Mouse (Mus musculus) liver, embryonic 16.5 days (tissue): Measurements from ENCODE around the gene Tmem79. TPM values are rescaled to one million over a fixed set of nuclear protein-coding genes. Genes with fewer than 3 reads are reported as not detected.
"Not testable (repeated sequence)": the region's sequence is repeated elsewhere in the genome, so short reads cannot be mapped to it uniquely, and the experiment has no call there.

Experiments
- ATAC-seq: fragments of 200-750 bp; cut with Nextera tagmentation; 2 replicates; pipeline ENCODE4 v1.8.0; 2017; ENCODE audit warnings: low read depth, mild to moderate bottlenecking, moderate number of reproducible peaks, moderate library complexity
- H3K27ac ChIP-seq: fragments of 300-500 bp; sonication (generic); 2 replicates; pipeline ENCODE4 v1.5.1; 2014; ENCODE audit warnings: mild to moderate bottlenecking, low read length
- H3K27me3 ChIP-seq: fragments of 300-500 bp; sonication (generic); 2 replicates; pipeline ENCODE4 v1.6.1; 2014; ENCODE audit warnings: low read depth, low read length, mixed read lengths; ENCODE audit not compliant: control insufficient read depth, insufficient read depth
- H3K36me3 ChIP-seq: fragments of 300-500 bp; sonication (generic); 2 replicates; pipeline ENCODE4 v1.6.1; 2014; ENCODE audit warnings: mild to moderate bottlenecking; ENCODE audit not compliant: control insufficient read depth, insufficient read depth
- H3K4me1 ChIP-seq: fragments of 300-500 bp; sonication (generic); 2 replicates; pipeline ENCODE4 v1.6.1; 2014; ENCODE audit warnings: low read depth, low read length, mixed read lengths; ENCODE audit not compliant: control insufficient read depth
- H3K4me2 ChIP-seq: fragments of 300-500 bp; sonication (generic); 2 replicates; pipeline ENCODE4 v1.6.1; 2014; ENCODE audit warnings: low read depth, low read length, mixed read lengths
- H3K4me3 ChIP-seq: fragments of 300-500 bp; sonication (generic); 2 replicates; pipeline ENCODE4 v1.5.1; 2014; ENCODE audit warnings: low read depth, mild to moderate bottlenecking, low read length
- H3K9ac ChIP-seq: fragments of 300-500 bp; sonication (generic); 2 replicates; pipeline ENCODE4 v1.6.1; 2014; ENCODE audit warnings: low read depth, low read length
- H3K9me3 ChIP-seq: fragments of 300-500 bp; sonication (generic); replicated peaks from 2 replicates; pipeline ENCODE4 v1.6.1; 2016; ENCODE audit warnings: low read length; ENCODE audit not compliant: control insufficient read depth
- WGBS: fragments of 180-500 bp; shearing (Covaris S2); extraction: QIAGEN DNeasy Blood & Tissue Kit; methylation state at CpG from one replicate; pipeline ENCODE4 v1.1.7; 2014; ENCODE audit not compliant: insufficient replicate concordance; 5-methylcytosine and 5-hydroxymethylcytosine counted together
- polyA plus RNA-seq: library from polyadenylated mRNA; unstranded; fragments of >200 nt; fragmentation: Nextera tagmentation; extraction: Ambion mirVana; gene quantifications from 2 replicates; pipeline ENCODE4 v1.2.1, GENCODE M21; 2015

Gene Tmem79
- polyA plus RNA-seq, 1 experiment from 2014 or later, result 1.4 TPM

DNA sequence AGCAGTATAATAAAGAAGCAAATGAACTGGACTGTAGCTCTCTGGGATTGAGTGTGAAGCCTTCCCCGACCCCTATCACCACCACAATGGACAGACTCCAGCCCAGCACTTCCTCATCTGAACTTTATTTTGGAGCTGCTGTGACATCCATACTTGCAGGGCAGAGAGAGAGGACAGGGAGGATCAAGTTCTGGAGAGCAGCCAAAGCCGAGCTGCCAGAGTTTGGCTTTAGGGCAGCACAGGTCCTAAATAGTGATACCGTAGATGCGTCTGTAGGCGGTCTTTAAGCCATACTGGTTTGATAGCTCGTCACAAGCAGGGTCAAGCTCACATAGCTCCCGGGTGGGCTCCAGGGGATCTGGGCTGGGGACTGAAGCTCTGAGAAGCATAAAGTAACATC is 32.6 kb upstream of the Tmem79 start:
- WGBS, result 66% methylated on average over 7 of the region's 7 CpGs
- H3K4me3 ChIP-seq, ATAC-seq, H3K36me3 ChIP-seq, H3K9me3 ChIP-seq, H3K4me2 ChIP-seq, H3K9ac ChIP-seq, H3K27ac ChIP-seq: not testable (repeated sequence)
- Histone ChIP-seq H3K4me1 (peaks cover 26% of the 10 kb centered on the region), H3K27me3 (peaks cover 17% of the 10 kb centered on the region)

GRCm38 (mm10) chr3:88367517-88367916 is 31.6 kb upstream of the Tmem79 start:
- not testable (repeated sequence) for ATAC-seq, H3K9me3 ChIP-seq, H3K4me2 ChIP-seq, H3K27ac ChIP-seq, H3K4me3 ChIP-seq, H3K36me3 ChIP-seq, H3K9ac ChIP-seq
- Histone ChIP-seq H3K4me1 (peaks cover 36% of the 10 kb centered on the region), H3K27me3 (peaks cover 17% of the 10 kb centered on the region)
- 36% methylated on average over 3 of the region's 7 CpGs for WGBS

DNA sequence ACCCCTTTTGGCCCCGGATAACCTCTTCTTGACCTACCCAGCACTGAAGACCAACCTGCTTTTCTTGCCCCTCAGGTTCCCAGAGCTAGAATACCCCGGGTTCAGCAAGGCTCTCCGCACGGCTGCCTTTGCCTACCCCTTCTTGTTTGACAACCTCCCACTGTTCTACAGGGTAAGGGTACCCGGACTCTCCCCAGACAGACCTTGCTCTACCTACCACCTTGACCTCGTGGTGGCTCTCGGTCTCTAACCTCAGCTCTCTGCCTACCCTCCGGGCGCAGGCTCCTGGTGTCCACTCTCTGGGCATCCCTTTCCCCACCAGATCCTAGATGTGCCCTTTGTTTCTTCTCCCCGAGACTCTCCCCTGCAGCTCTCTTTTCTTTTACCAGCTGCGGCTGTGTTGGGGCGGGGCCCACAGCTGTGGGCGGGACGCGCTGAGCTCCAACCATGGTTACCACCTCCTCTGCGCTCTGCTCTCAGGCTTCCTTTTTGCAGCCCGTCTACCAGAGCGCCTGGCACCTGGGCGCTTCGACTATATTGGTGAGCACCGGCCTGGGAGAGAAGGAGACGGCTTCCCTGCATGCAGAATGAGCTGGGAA is 31.0 kb upstream of the Tmem79 start:
- H3K27ac ChIP-seq, H3K36me3 ChIP-seq, H3K9me3 ChIP-seq, H3K4me3 ChIP-seq, H3K9ac ChIP-seq: not testable (repeated sequence)
- H3K4me2 ChIP-seq, result 0 out of 2 replicates have a peak overlapping the region, but pooled peaks have one; percentile 46
- ATAC-seq, result peak; percentile 45
- H3K4me1 ChIP-seq, result peaks cover 42% of the 10 kb centered on the region
- peaks cover 17% of the 10 kb centered on the region for H3K27me3 ChIP-seq
- 7% methylated on average over 18 of the region's 22 CpGs for WGBS

GRCm38 (mm10) chr3:88365705-88366361 is 29.9 kb upstream of the Tmem79 start:
- H3K9me3 ChIP-seq, result peaks cover 4% of the 10 kb centered on the region; the same call in 1 of the 2 replicates
- ATAC-seq, result no peak
- H3K4me1 ChIP-seq, result peaks cover 52% of the 10 kb centered on the region
- no peak overlapping the region for H3K27ac ChIP-seq
- peaks cover 17% of the 10 kb centered on the region for H3K27me3 ChIP-seq
- H3K9ac ChIP-seq, result no peak overlapping the region
- peak overlapping the region; percentile 67; the same call in 1 of the 2 replicates for H3K4me2 ChIP-seq
- WGBS, result 36% methylated on average over 34 of the region's 34 CpGs
- H3K36me3 ChIP-seq, result peaks cover 15% of the 10 kb centered on the region
- H3K4me3 ChIP-seq, result peak overlapping the region; percentile 59; the same call in 1 of the 2 replicates

GRCm38 (mm10) chr3:88364337-88364736 is 28.4 kb upstream of the Tmem79 start, which contains the start of gene Paqr6:
TSS of gene Paqr6 (plus strand) at chr3:88364584.
- peak; percentile 68 for ATAC-seq
- Histone ChIP-seq H3K4me3 (peak within 1 kb of the TSS; percentile 59), H3K9me3 (no peaks in the 10 kb centered on the region), H3K9ac (peak within 1 kb of the TSS; percentile 59), H3K27me3 (peaks cover 17% of the 10 kb centered on the region), H3K4me2 (peak within 1 kb of the TSS; percentile 67), H3K36me3 (peaks cover 30% of the 10 kb centered on the region), H3K4me1 (peaks cover 53% of the 10 kb centered on the region), H3K27ac (peak within 1 kb of the TSS; percentile 87)
- WGBS, result 3% methylated on average over 16 of the region's 16 CpGs

DNA sequence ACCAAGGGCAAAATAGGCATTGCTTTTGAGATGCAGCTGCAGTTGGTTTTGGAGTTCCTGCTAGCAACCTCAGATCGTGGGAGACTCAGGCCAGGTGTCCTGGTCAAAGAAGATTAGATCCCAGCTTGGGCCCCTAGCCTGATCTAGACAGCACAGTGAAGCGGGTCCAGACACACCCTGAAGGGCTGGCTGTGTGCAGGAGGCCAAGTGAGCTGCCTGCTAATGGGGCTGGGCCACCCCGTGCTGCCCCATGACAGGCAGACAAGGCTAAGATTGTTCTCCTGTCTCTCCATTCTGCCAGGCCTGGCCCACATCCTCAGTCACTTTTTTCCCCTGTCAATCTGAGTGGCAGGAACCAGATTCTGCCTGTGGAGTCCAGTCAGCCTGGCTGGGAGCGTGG is 27.8 kb upstream of the Tmem79 start:
- peak overlapping the region; percentile 87 for H3K27ac ChIP-seq
- peaks cover 36% of the 10 kb centered on the region for H3K36me3 ChIP-seq

GRCm38 (mm10) chr3:88361612-88362313 is 25.8 kb upstream of the Tmem79 start:
- Histone ChIP-seq H3K27ac (peak overlapping the region; percentile 87), H3K36me3 (peaks cover 53% of the 10 kb centered on the region), H3K4me2 (no peak overlapping the region), H3K4me3 (no peak overlapping the region), H3K4me1 (peaks cover 51% of the 10 kb centered on the region), H3K9ac (no peak overlapping the region), H3K9me3 (no peaks in the 10 kb centered on the region), H3K27me3 (peaks cover 17% of the 10 kb centered on the region)
- ATAC-seq, result no peak
- 80% methylated on average over 2 of the region's 2 CpGs for WGBS

More for the DNA sequence above, 27.8 kb upstream of the Tmem79 start:
- Histone ChIP-seq H3K9me3 (no peaks in the 10 kb centered on the region), H3K4me3 (peak overlapping the region; percentile 59), H3K9ac (peak overlapping the region; percentile 59), H3K4me2 (peak overlapping the region; percentile 67), H3K27me3 (peaks cover 17% of the 10 kb centered on the region), H3K4me1 (peaks cover 53% of the 10 kb centered on the region)
- peak; percentile 94 for ATAC-seq
- WGBS, result 22% methylated on average over 4 of the region's 4 CpGs

- WGBS, result 50% methylated on average over 6 of the region's 6 CpGs
- Histone ChIP-seq H3K4me3 (no peak overlapping the region), H3K4me2 (no peak overlapping the region), H3K9me3 (no peaks in the 10 kb centered on the region), H3K27me3 (peaks cover 13% of the 10 kb centered on the region), H3K9ac (no peak overlapping the region), H3K27ac (no peak overlapping the region), H3K36me3 (peaks cover 58% of the 10 kb centered on the region), H3K4me1 (peaks cover 51% of the 10 kb centered on the region)
- no peak for ATAC-seq
These were observed 25.1 kb upstream of the Tmem79 start for GRCm38 (mm10) chr3:88361096-88361495.
